Mouse (Mus musculus): Measurements from ENCODE around the gene Rassf6. TPM values are rescaled to one million over a fixed set of nuclear protein-coding genes. Genes with fewer than 3 reads are reported as not detected.

Gene Rassf6
- polyA plus RNA-seq, 1 experiment from 2014 or later: 0.71 TPM

GRCm38 (mm10) chr5:90596155-90596554 is 44.3 kb downstream of the Rassf6 start:
- no peak for ATAC-seq (ENCODE audit: extremely low read depth, insufficient number of reproducible peaks, low FRiP score, low TSS enrichment)
- WGBS: 73% methylated on average over 6 of the region's 6 CpGs

GRCm38 (mm10) chr5:90594945-90595344 is 45.5 kb downstream of the Rassf6 start:
- H3K27me3 ChIP-seq (replicated peaks): no peaks in the 10 kb centered on the region
- no peaks in the 10 kb centered on the region for H3K4me1 ChIP-seq
- H3K27ac ChIP-seq (replicated peaks): no peak overlapping the region
- WGBS: 70% methylated on average over 13 of the region's 13 CpGs
- ATAC-seq (ENCODE audit: extremely low read depth, insufficient number of reproducible peaks, low FRiP score, low TSS enrichment): no peak
- H3K4me3 ChIP-seq: no peak overlapping the region
- no peak overlapping the region for H3K9ac ChIP-seq
- no peaks in the 10 kb centered on the region for H3K36me3 ChIP-seq
- no peaks in the 10 kb centered on the region for H3K9me3 ChIP-seq
- no peak overlapping the region for H3K4me2 ChIP-seq

More at GRCm38 (mm10) chr5:90596155-90596554, 44.3 kb downstream of the Rassf6 start:
- H3K27me3 ChIP-seq (replicated peaks): no peaks in the 10 kb centered on the region
- no peaks in the 10 kb centered on the region for H3K9me3 ChIP-seq
- H3K4me1 ChIP-seq: no peaks in the 10 kb centered on the region
- H3K4me3 ChIP-seq: no peak overlapping the region
- no peak overlapping the region for H3K9ac ChIP-seq
- no peak overlapping the region for H3K4me2 ChIP-seq
- no peak overlapping the region for H3K27ac ChIP-seq (replicated peaks)
- no peaks in the 10 kb centered on the region for H3K36me3 ChIP-seq

GRCm38 (mm10) chr5:90591936-90592335 is 48.5 kb downstream of the Rassf6 start:
- H3K9ac ChIP-seq: no peak overlapping the region
- whole genome bisulfite sequencing: 64% methylated on average over 6 of the region's 6 CpGs

GRCm38 (mm10) chr5:90590676-90591075 is 49.8 kb downstream of the Rassf6 start:
- Histone ChIP-seq H3K27me3 (replicated peaks) (no peaks in the 10 kb centered on the region), H3K4me1 (no peaks in the 10 kb centered on the region), H3K4me3 (no peak overlapping the region), H3K4me2 (no peak overlapping the region), H3K9me3 (no peaks in the 10 kb centered on the region), H3K9ac (no peak overlapping the region), H3K36me3 (no peaks in the 10 kb centered on the region), H3K27ac (replicated peaks) (no peak overlapping the region)
- no peak for ATAC-seq (ENCODE audit: extremely low read depth, insufficient number of reproducible peaks, low FRiP score, low TSS enrichment)
- 83% methylated on average over 10 of the region's 10 CpGs for WGBS

More at GRCm38 (mm10) chr5:90591936-90592335, 48.5 kb downstream of the Rassf6 start:
- Histone ChIP-seq H3K4me3 (no peak overlapping the region), H3K9me3 (no peaks in the 10 kb centered on the region), H3K27me3 (replicated peaks) (no peaks in the 10 kb centered on the region), H3K4me1 (no peaks in the 10 kb centered on the region), H3K4me2 (no peak overlapping the region), H3K27ac (replicated peaks) (no peak overlapping the region), H3K36me3 (no peaks in the 10 kb centered on the region)
- no peak for ATAC-seq (ENCODE audit: extremely low read depth, insufficient number of reproducible peaks, low FRiP score, low TSS enrichment)

- H3K9ac ChIP-seq: peak overlapping the region; percentile 73
- H3K27ac ChIP-seq (replicated peaks): no peak overlapping the region
- H3K36me3 ChIP-seq: no peaks in the 10 kb centered on the region
- H3K27me3 ChIP-seq (replicated peaks): no peaks in the 10 kb centered on the region
- H3K4me3 ChIP-seq: peak overlapping the region; percentile 51
- peak overlapping the region; percentile 77 for H3K4me2 ChIP-seq
- WGBS: 22% methylated on average over 25 of the region's 25 CpGs
- H3K4me1 ChIP-seq: no peaks in the 10 kb centered on the region
- ATAC-seq (ENCODE audit: extremely low read depth, insufficient number of reproducible peaks, low FRiP score, low TSS enrichment): no peak
- no peaks in the 10 kb centered on the region for H3K9me3 ChIP-seq
These were observed 51.5 kb downstream of the Rassf6 start for GRCm38 (mm10) chr5:90588708-90589595.

- Histone ChIP-seq H3K27ac (replicated peaks) (no peak overlapping the region), H3K36me3 (no peaks in the 10 kb centered on the region), H3K27me3 (replicated peaks) (no peaks in the 10 kb centered on the region), H3K4me1 (no peaks in the 10 kb centered on the region), H3K9ac (no peak overlapping the region), H3K4me2 (no peak overlapping the region), H3K9me3 (no peaks in the 10 kb centered on the region), H3K4me3 (no peak overlapping the region)
- 80% methylated on average over 5 of the region's 5 CpGs for WGBS
- ATAC-seq (ENCODE audit: extremely low read depth, insufficient number of reproducible peaks, low FRiP score, low TSS enrichment): no peak
These were observed 52.4 kb downstream of the Rassf6 start for GRCm38 (mm10) chr5:90588104-90588503.

GRCm38 (mm10) chr5:90586511-90586910 is 53.9 kb downstream of the Rassf6 start:
- H3K9me3 ChIP-seq: no peaks in the 10 kb centered on the region
- H3K4me2 ChIP-seq: no peak overlapping the region
- no peaks in the 10 kb centered on the region for H3K27me3 ChIP-seq (replicated peaks)
- H3K4me1 ChIP-seq: no peaks in the 10 kb centered on the region
- no peak for ATAC-seq (ENCODE audit: extremely low read depth, insufficient number of reproducible peaks, low FRiP score, low TSS enrichment)
- no peak overlapping the region for H3K4me3 ChIP-seq
- no peak overlapping the region for H3K9ac ChIP-seq
- H3K27ac ChIP-seq (replicated peaks): no peak overlapping the region
- no peaks in the 10 kb centered on the region for H3K36me3 ChIP-seq
- 73% methylated on average over 5 of the region's 5 CpGs for WGBS

GRCm38 (mm10) chr5:90584799-90585198 is 55.7 kb downstream of the Rassf6 start:
- no peak overlapping the region for H3K4me3 ChIP-seq
- no peaks in the 10 kb centered on the region for H3K36me3 ChIP-seq
- ATAC-seq (ENCODE audit: extremely low read depth, insufficient number of reproducible peaks, low FRiP score, low TSS enrichment): no peak
- 0 out of 2 replicates have a peak, but pooled peaks cover 4% of the 10 kb centered on the region for H3K9me3 ChIP-seq
- H3K4me2 ChIP-seq: no peak overlapping the region
- no peaks in the 10 kb centered on the region for H3K4me1 ChIP-seq
- no peak overlapping the region for H3K9ac ChIP-seq
- H3K27ac ChIP-seq (replicated peaks): no peak overlapping the region
- H3K27me3 ChIP-seq (replicated peaks): no peaks in the 10 kb centered on the region
- 65% methylated on average over 7 of the region's 7 CpGs for WGBS

- ATAC-seq (ENCODE audit: extremely low read depth, insufficient number of reproducible peaks, low FRiP score, low TSS enrichment): no peak
- Histone ChIP-seq H3K9ac (no peak overlapping the region), H3K4me2 (no peak overlapping the region), H3K4me3 (no peak overlapping the region), H3K9me3 (0 out of 2 replicates have a peak, but pooled peaks cover 4% of the 10 kb centered on the region), H3K27ac (replicated peaks) (no peak overlapping the region), H3K4me1 (no peaks in the 10 kb centered on the region), H3K27me3 (replicated peaks) (no peaks in the 10 kb centered on the region), H3K36me3 (no peaks in the 10 kb centered on the region)
- WGBS: 79% methylated on average over 6 of the region's 6 CpGs
These were observed 58.3 kb downstream of the Rassf6 start for GRCm38 (mm10) chr5:90582179-90582578.

- WGBS: 83% methylated on average over 9 of the region's 9 CpGs
- Histone ChIP-seq H3K4me1 (no peaks in the 10 kb centered on the region), H3K27ac (replicated peaks) (no peak overlapping the region), H3K4me3 (no peak overlapping the region), H3K4me2 (no peak overlapping the region), H3K36me3 (no peaks in the 10 kb centered on the region), H3K9ac (no peak overlapping the region), H3K9me3 (0 out of 2 replicates have a peak, but pooled peaks cover 4% of the 10 kb centered on the region), H3K27me3 (replicated peaks) (no peaks in the 10 kb centered on the region)
- ATAC-seq (ENCODE audit: extremely low read depth, insufficient number of reproducible peaks, low FRiP score, low TSS enrichment): no peak
These were observed 60.9 kb downstream of the Rassf6 start for GRCm38 (mm10) chr5:90579556-90579955.

- 0 out of 2 replicates have a peak, but pooled peaks cover 4% of the 10 kb centered on the region for H3K9me3 ChIP-seq
- no peak overlapping the region for H3K4me3 ChIP-seq
- no peak overlapping the region for H3K9ac ChIP-seq
- no peaks in the 10 kb centered on the region for H3K27me3 ChIP-seq (replicated peaks)
- H3K4me2 ChIP-seq: no peak overlapping the region
- H3K36me3 ChIP-seq: no peaks in the 10 kb centered on the region
- no peak overlapping the region for H3K27ac ChIP-seq (replicated peaks)
- 73% methylated on average over 9 of the region's 9 CpGs for WGBS
- ATAC-seq (ENCODE audit: extremely low read depth, insufficient number of reproducible peaks, low FRiP score, low TSS enrichment): no peak
- H3K4me1 ChIP-seq: no peaks in the 10 kb centered on the region
These were observed 62.7 kb downstream of the Rassf6 start for GRCm38 (mm10) chr5:90577751-90578150.

- Histone ChIP-seq H3K4me2 (no peak overlapping the region), H3K4me3 (no peak overlapping the region), H3K9me3 (no peaks in the 10 kb centered on the region), H3K9ac (no peak overlapping the region), H3K36me3 (no peaks in the 10 kb centered on the region), H3K27me3 (replicated peaks) (no peaks in the 10 kb centered on the region), H3K4me1 (peaks cover 21% of the 10 kb centered on the region), H3K27ac (replicated peaks) (no peak overlapping the region)
- 62% methylated on average over 3 of the region's 3 CpGs for WGBS
- no peak for ATAC-seq (ENCODE audit: extremely low read depth, insufficient number of reproducible peaks, low FRiP score, low TSS enrichment)
These were observed 69.2 kb downstream of the Rassf6 start for GRCm38 (mm10) chr5:90571216-90571615.

All from heart, embryonic 13.5 days (tissue).